Mouse (Mus musculus): ENCODE results near the gene Ptn. TPM values are rescaled to one million over a fixed set of nuclear protein-coding genes. Genes with fewer than 3 reads are reported as not detected.

Gene Ptn
- not detected in 2 replicates for polyA plus RNA-seq (2012)

DNA sequence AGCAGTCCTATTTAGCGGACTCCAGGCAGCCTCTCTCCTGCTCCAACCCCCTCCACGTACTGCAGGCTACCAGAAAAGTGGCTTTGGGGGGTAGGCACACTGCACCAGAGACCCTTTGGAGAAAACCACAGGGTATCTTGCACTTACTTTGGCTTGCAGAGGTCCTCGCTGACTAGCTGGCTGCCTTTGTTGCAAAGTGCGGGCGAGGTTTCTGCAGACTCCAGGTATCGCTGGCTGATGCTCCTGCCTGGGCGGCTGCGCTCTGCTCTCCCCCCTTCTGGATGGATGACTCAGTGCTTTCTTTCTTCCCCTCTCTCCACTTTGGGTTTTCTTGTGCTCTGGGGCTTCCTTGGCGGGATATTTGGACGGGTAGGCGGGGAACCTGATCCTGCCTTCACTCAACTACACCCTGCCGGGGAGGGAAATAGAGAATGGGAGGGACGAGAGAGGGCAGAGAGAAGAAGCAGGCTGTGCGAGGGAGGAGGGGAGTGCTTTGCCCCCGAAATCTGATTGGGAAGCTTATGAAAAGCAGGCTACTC, at the start of gene Ptn:
Gene Ptn, minus strand, starts transcription at position 474 of the 539 bp plus-strand sequence.
- Histone ChIP-seq H3K36me3 (ENCODE audit: control insufficient read depth) (no peaks in the 10 kb centered on the region), H3K4me3 (replicated peaks) (no peak within 1 kb of the TSS), H3K9me3 (ENCODE audit: control insufficient read depth, low read length) (no peaks in the 10 kb centered on the region), H3K4me1 (ENCODE audit: control insufficient read depth) (no peaks in the 10 kb centered on the region), H3K27me3 (ENCODE audit: control insufficient read depth) (peaks cover 10% of the 10 kb centered on the region)
- TF ChIP-seq TAL1 (IDR thresholded peaks at IDR 0.05; ENCODE audit: low read length) (no peak), GATA1 (IDR thresholded peaks at IDR 0.05; ENCODE audit: low read length) (no peak)

DNA sequence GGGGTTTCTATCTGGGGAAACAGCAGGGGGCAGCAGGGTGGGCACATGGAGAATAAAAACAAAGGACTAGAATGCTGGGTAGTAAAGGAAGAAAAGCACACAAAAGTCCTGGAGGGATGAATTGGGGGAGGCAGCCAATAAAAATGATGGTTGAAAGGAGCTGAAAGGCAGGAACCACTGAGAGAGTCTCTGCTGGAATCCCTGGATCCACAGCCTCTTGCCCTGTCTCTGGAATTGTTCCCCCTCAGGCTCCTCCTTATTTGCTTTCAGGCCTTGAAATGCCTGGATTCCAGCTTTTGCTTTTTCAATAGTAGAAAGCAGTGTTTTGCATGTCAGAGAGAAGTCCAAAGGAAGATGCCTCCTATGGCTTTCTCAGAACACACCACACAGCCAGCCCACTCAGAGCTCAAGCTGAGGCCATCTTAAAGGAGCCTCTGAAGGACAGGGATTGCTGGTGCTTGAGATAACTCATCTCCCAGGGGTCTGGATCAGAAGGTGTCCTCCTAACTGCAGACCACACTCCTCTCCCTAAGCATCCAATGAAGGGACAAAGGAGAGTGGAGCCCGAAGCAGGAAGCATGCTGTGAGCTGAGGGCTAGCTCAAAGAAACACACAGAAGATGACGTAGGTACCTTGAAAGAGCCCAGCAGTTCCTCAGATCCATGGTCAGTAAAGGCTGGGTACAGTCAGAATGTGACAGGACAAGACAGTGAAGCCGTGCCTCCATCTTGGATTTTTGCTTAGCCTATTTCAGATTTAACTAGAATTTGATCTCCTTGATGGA, 48.4 kb upstream of the Ptn start:
- Histone ChIP-seq H3K27me3 (ENCODE audit: control insufficient read depth) (no peaks in the 10 kb centered on the region), H3K9me3 (ENCODE audit: control insufficient read depth, low read length) (no peaks in the 10 kb centered on the region), H3K4me1 (ENCODE audit: control insufficient read depth) (no peaks in the 10 kb centered on the region), H3K36me3 (ENCODE audit: control insufficient read depth) (no peaks in the 10 kb centered on the region), H3K4me3 (replicated peaks) (no peak overlapping the region)
- TF ChIP-seq TAL1 (IDR thresholded peaks at IDR 0.05; ENCODE audit: low read length) = no peak
- TF ChIP-seq GATA1 (IDR thresholded peaks at IDR 0.05; ENCODE audit: low read length) = no peak

DNA sequence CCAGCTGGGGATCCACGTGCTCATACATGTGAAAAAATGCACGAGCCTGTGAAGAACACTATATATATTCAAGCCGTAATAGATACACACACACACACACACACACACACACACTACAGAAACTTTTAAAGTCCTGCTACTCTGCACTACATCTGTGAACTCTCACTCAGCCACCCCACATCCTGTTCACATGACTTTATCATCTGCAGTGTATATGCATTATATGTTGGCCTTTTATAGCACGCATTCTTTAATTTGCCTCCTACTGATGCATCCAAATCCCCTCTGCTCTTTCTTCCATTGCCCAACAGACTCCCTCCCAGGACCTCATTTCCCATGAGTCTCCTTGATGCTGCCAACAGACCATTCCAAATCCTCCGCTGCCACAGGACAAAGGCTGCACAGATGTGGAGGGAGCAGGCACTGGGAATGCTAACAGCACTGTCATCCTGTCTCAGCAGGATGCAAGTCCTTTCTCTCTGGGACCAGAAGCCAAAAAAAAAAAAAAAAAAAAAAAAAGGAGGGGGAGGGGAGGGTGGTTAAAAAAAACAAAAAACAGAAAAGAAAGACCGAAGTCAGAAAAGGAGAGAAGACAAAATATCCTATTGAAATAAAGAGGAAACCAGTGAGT, 47.7 kb upstream of the Ptn start:
- H3K4me1 ChIP-seq (ENCODE audit: control insufficient read depth) = no peaks in the 10 kb centered on the region
- no peaks in the 10 kb centered on the region for H3K36me3 ChIP-seq (ENCODE audit: control insufficient read depth)
- H3K4me3 ChIP-seq (replicated peaks) = no peak overlapping the region
- no peaks in the 10 kb centered on the region for H3K9me3 ChIP-seq (ENCODE audit: control insufficient read depth, low read length)
- TF ChIP-seq TAL1 (IDR thresholded peaks at IDR 0.05; ENCODE audit: low read length) (no peak), GATA1 (IDR thresholded peaks at IDR 0.05; ENCODE audit: low read length) (no peak)
- H3K27me3 ChIP-seq (ENCODE audit: control insufficient read depth) = no peaks in the 10 kb centered on the region

DNA sequence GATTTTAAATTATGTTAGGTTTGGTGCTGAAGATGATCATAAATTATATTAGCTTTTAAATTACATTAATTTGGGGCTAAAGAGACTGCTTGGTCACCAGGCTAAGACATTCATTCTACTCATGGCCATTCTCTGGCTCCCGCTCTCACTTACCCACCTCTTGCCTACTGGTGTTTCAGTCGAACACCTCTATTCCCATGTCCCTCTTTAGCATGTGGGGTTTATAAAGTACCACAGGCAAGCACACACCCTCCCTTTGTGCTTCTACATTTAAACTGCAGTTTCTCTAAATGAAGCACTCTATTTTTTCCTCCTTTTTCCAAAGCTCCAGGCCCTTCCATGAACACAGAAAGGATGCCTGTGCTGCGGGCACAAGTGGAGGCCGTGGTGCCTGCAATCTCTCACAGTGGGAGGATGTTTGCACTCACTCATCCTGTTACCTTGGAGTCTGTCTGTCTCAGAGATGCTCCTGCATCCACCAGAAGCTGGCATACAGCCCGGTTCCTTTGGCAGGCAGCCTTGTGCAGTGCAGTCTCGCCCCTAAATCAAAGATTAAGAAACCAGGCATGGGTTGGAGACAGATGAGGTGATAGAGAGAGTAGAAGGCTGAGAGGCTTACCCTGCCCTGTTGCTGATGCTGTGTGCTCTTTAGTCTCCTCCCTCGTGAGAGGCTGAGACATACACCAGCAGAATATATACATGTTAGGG, 40.6 kb upstream of the Ptn start:
- H3K27me3 ChIP-seq (ENCODE audit: control insufficient read depth) = no peaks in the 10 kb centered on the region
- no peaks in the 10 kb centered on the region for H3K36me3 ChIP-seq (ENCODE audit: control insufficient read depth)
- peaks cover 2% of the 10 kb centered on the region; the same call in 1 of the 2 replicates for H3K9me3 ChIP-seq (ENCODE audit: control insufficient read depth, low read length)
- H3K4me1 ChIP-seq (ENCODE audit: control insufficient read depth) = no peaks in the 10 kb centered on the region
- H3K4me3 ChIP-seq (replicated peaks) = no peak overlapping the region
- TF ChIP-seq TAL1 (IDR thresholded peaks at IDR 0.05; ENCODE audit: low read length) = no peak
- TF ChIP-seq GATA1 (IDR thresholded peaks at IDR 0.05; ENCODE audit: low read length) = no peak

DNA sequence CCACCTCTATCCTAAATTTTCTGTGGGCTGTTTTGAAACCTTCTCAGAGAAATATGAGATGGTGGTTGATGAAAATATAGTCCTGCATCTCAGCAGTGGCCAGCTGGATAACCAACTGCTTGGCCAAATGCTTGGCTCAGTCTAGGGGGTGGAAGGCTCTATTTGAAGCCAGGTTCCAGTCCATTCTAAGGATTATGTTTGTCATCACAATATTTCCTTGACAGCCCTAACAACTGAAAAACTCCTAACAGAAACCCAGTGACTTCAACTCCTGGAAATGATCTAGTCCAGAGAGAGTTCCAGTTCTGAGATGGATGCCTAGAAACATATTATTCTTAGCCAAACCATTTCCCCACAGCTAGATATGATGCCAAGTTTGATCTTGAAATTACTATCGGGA, 35.3 kb upstream of the Ptn start:
- no peaks in the 10 kb centered on the region for H3K36me3 ChIP-seq (ENCODE audit: control insufficient read depth)
- no peaks in the 10 kb centered on the region for H3K27me3 ChIP-seq (ENCODE audit: control insufficient read depth)
- H3K4me3 ChIP-seq (replicated peaks) = no peak overlapping the region
- H3K4me1 ChIP-seq (ENCODE audit: control insufficient read depth) = no peaks in the 10 kb centered on the region
- peaks cover 2% of the 10 kb centered on the region; the same call in 1 of the 2 replicates for H3K9me3 ChIP-seq (ENCODE audit: control insufficient read depth, low read length)
- TF ChIP-seq TAL1 (IDR thresholded peaks at IDR 0.05; ENCODE audit: low read length) = no peak
- no peak for TF ChIP-seq GATA1 (IDR thresholded peaks at IDR 0.05; ENCODE audit: low read length)

DNA sequence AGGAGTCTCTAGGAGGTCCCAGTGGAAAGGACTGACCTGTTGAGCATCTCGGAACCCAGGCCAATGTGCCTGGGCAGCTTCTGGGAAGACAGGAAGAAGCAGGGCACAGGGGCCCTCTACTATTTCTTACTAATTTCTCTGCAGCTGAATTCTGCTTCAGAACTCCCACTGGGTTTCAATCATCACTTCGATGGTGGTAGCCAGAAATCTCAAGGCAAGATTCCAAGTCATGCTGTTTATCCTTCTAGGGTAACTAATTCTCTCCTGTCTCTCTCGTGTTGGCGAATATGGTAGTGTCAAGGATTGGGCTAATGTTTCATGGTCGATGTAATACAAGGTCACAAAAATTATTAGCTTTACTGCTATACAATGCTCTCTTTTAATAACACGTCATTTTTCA, 34.2 kb upstream of the Ptn start:
- TF ChIP-seq TAL1 (IDR thresholded peaks at IDR 0.05; ENCODE audit: low read length) (no peak), GATA1 (IDR thresholded peaks at IDR 0.05; ENCODE audit: low read length) (no peak)

DNA sequence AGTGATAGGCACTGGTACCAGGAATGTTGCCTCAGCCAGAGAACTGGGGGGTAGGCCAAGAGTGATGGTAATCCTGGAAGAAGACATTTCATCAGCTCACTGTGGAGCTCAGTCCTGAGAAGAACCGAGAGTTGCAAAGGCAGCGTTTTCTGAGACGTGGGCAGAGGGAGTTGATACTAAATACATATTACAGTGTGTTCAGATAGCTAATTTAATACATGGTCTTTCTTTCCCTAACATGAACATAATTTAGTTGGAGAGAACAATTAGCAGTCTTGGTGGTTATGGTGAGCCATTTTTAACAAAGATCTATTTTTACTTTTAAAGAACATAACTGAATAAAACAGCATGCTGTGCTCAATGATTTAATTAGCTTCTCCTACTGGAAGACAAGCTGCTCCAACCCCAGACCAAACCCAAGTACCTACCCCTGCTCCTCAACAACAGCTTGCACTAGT, 33.0 kb upstream of the Ptn start:
- H3K9me3 ChIP-seq (ENCODE audit: control insufficient read depth, low read length) = peaks cover 2% of the 10 kb centered on the region; the same call in 1 of the 2 replicates
- no peaks in the 10 kb centered on the region for H3K27me3 ChIP-seq (ENCODE audit: control insufficient read depth)
- H3K4me1 ChIP-seq (ENCODE audit: control insufficient read depth) = no peaks in the 10 kb centered on the region
- TF ChIP-seq GATA1 (IDR thresholded peaks at IDR 0.05; ENCODE audit: low read length) = no peak
- TF ChIP-seq TAL1 (IDR thresholded peaks at IDR 0.05; ENCODE audit: low read length) = no peak
- H3K4me3 ChIP-seq (replicated peaks) = no peak overlapping the region
- H3K36me3 ChIP-seq (ENCODE audit: control insufficient read depth) = no peaks in the 10 kb centered on the region

More for the DNA sequence above, 34.2 kb upstream of the Ptn start:
- no peak overlapping the region for H3K4me3 ChIP-seq (replicated peaks)
- H3K36me3 ChIP-seq (ENCODE audit: control insufficient read depth) = no peaks in the 10 kb centered on the region
- peaks cover 2% of the 10 kb centered on the region; the same call in 1 of the 2 replicates for H3K9me3 ChIP-seq (ENCODE audit: control insufficient read depth, low read length)
- H3K4me1 ChIP-seq (ENCODE audit: control insufficient read depth) = no peaks in the 10 kb centered on the region
- no peaks in the 10 kb centered on the region for H3K27me3 ChIP-seq (ENCODE audit: control insufficient read depth)

DNA sequence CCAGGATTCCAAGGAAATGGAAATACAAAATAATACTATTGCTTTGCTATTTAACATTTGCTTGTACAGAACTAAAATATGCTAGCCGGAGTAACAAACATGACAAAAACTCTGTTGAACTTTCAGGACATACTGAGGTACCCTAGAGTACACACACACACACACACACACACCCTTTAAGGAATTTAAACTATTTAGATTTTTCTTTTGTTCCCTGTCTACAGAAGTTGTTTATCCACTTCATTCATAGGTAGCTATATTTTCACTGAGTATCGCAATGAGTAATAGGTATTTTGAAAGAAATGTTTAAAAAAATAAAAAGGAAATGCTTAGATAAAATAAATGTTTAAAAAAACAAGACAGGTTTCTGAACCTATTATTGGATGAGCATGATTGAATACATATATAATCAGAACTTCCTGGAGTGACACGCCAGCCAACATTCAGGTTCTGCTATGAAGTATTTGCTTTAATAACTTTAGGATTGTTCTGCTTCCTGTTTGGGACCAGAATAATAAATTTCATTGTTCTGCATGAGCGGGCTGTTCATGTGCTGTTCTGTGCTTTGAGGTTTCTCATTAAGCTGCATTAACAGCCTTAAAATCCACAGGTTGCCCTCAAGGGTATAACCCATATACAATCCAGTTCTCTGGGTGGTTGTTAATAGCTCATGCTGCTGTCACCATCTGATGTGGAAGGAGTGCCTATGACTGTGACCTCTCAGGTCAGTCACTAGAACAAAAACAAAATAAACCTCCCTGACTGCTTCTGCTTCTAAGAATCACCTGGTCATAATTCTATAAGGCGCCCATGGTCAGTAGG, 32.3 kb upstream of the Ptn start:
- no peaks in the 10 kb centered on the region for H3K36me3 ChIP-seq (ENCODE audit: control insufficient read depth)
- H3K4me3 ChIP-seq (replicated peaks) = no peak overlapping the region
- H3K27me3 ChIP-seq (ENCODE audit: control insufficient read depth) = no peaks in the 10 kb centered on the region
- H3K4me1 ChIP-seq (ENCODE audit: control insufficient read depth) = no peaks in the 10 kb centered on the region
- H3K9me3 ChIP-seq (ENCODE audit: control insufficient read depth, low read length) = peaks cover 2% of the 10 kb centered on the region; the same call in 1 of the 2 replicates
- TF ChIP-seq GATA1 (IDR thresholded peaks at IDR 0.05; ENCODE audit: low read length) (no peak), TAL1 (IDR thresholded peaks at IDR 0.05; ENCODE audit: low read length) (no peak)

All from erythroblast, embryonic 14.5 days (primary cell).